In genomic region chr5:47921731-47922130, GRCm38 (mm10) we compare ENCODE assay signal across 18 mouse cellular contexts.
"Had no signal": no experiment of that assay in that cellular context is flagged by ENCODE, and none has a peak within 500 bp of the region (broad histone marks: within the 10 kb centered on the region; RNA-seq: fewer than 3 reads in every experiment).

No protein-coding gene starts in this region.

- H3K4me3 ChIP-seq: lung, embryonic 15.5 days; megakaryocyte, embryonic 14.5 days; neural tube, embryonic 12.5 days; stomach, embryonic 15.5 days had no signal

- H3K36me3 ChIP-seq: lung, embryonic 15.5 days; neural tube, embryonic 12.5 days; stomach, embryonic 15.5 days had no signal

- H3K9ac ChIP-seq: liver, postnatal 0 days; lung, embryonic 15.5 days; neural tube, embryonic 12.5 days; stomach, embryonic 15.5 days had no signal

- H3K4me1 ChIP-seq: lung, embryonic 15.5 days; megakaryocyte, embryonic 14.5 days; neural tube, embryonic 12.5 days; stomach, embryonic 15.5 days had no signal

- H3K4me2 ChIP-seq: lung, embryonic 15.5 days; midbrain, embryonic 11.5 days; neural tube, embryonic 12.5 days; stomach, embryonic 15.5 days had no signal

- H3K27me3 ChIP-seq: lung, embryonic 15.5 days; megakaryocyte, embryonic 14.5 days; neural tube, embryonic 12.5 days; stomach, embryonic 15.5 days had no signal

- ATAC-seq: liver, postnatal 0 days; lung, postnatal 0 days; midbrain, embryonic 16.5 days had no signal

- H3K9me3 ChIP-seq: lung, embryonic 15.5 days; megakaryocyte, embryonic 14.5 days; neural tube, embryonic 12.5 days; stomach, embryonic 15.5 days had no signal

- DNase-seq: liver, postnatal 0 days; lung, adult 2 months; lung, postnatal 14 days; lung, postnatal 36 days; midbrain, embryonic 14.5 days; right cerebral cortex, postnatal 14 days; thymus, adult 2 months; thymus, postnatal 25 days; thymus, postnatal 4 days had no signal

- H3K27ac ChIP-seq: lung, embryonic 15.5 days; macrophage; neural tube, embryonic 12.5 days; stomach, embryonic 15.5 days; stomach, postnatal 0 days had no signal
